Mouse (Mus musculus) layer of hippocampus, postnatal 10 days (tissue): ENCODE results near the gene Mcpt4. TPM values are rescaled to one million over a fixed set of nuclear protein-coding genes. Genes with fewer than 3 reads are reported as not detected.

Source experiments
- microRNA-seq, 2 experiments: library from miRNA; unstranded; fragments of <30 nt; microRNA quantifications; one replicate each; pipeline ENCODE4 v1.2.0; 2021
- total RNA-seq, 2 experiments: library from RNA; stranded (reverse); gene quantifications; 2 replicates each; pipeline ENCODE4 v1.2.3; 2021

The Mcpt4 gene
- total RNA-seq, 2 experiments from 2014 or later, result not detected

Small RNAs within 50 kb of the gene (microRNA-seq; reads per million reads assigned to microRNA genes)
- gene Mir6949, result 0 reads per million in 2 experiments

Other genes starting within 250 kb of the Mcpt4 start
- 1 to 10 TPM; 3.9 to 5.8 TPM for gene Nfatc4, start 239.2 kb downstream of the Mcpt4 start, total RNA-seq
- gene Nynrin, start 208.3 kb downstream of the Mcpt4 start, total RNA-seq, result 10 to 100 TPM; 17.0 to 17.3 TPM
- 1 to 10 TPM in 1 of 2 experiments, under 1 TPM in 1; 0.62 to 1.0 TPM for gene Cbln3, start 177.9 kb downstream of the Mcpt4 start, total RNA-seq
- gene Khnyn, start 177.4 kb downstream of the Mcpt4 start, total RNA-seq, result 10 to 100 TPM; 11.8 to 13.4 TPM
- 10 to 100 TPM; 80.5 to 87.8 TPM for gene Sdr39u1, start 162.0 kb downstream of the Mcpt4 start, total RNA-seq
- gene Cma1, start 117.6 kb downstream of the Mcpt4 start, total RNA-seq, result under 1 TPM in 1 of 2 experiments, not detected in 1; 0.34 TPM
- gene Cma2, start 111.3 kb downstream of the Mcpt4 start, total RNA-seq, result not detected
- not detected for gene Mcpt1, start 44.3 kb downstream of the Mcpt4 start, total RNA-seq
- gene Mcpt9, start 31.8 kb downstream of the Mcpt4 start, total RNA-seq, result not detected
- gene Mcpt2, start 20.3 kb downstream of the Mcpt4 start, total RNA-seq, result not detected
- not detected for gene Mcpt8, start 23.0 kb upstream of the Mcpt4 start, total RNA-seq
- not detected for gene Ctsg, start 40.3 kb upstream of the Mcpt4 start, total RNA-seq
- not detected for gene Gzme, start 58.3 kb upstream of the Mcpt4 start, total RNA-seq
- not detected for gene Gzmd, start 70.3 kb upstream of the Mcpt4 start, total RNA-seq
- not detected for gene Gzmg, start 97.3 kb upstream of the Mcpt4 start, total RNA-seq
- gene Gzmn, start 112.3 kb upstream of the Mcpt4 start, total RNA-seq, result not detected
- gene Gzmf, start 149.1 kb upstream of the Mcpt4 start, total RNA-seq, result not detected
- gene Gzmc, start 172.3 kb upstream of the Mcpt4 start, total RNA-seq, result not detected
- not detected for gene Gzmb, start 199.9 kb upstream of the Mcpt4 start, total RNA-seq